32 mouse cellular contexts compared by ENCODE assay signal in the genomic region with DNA sequence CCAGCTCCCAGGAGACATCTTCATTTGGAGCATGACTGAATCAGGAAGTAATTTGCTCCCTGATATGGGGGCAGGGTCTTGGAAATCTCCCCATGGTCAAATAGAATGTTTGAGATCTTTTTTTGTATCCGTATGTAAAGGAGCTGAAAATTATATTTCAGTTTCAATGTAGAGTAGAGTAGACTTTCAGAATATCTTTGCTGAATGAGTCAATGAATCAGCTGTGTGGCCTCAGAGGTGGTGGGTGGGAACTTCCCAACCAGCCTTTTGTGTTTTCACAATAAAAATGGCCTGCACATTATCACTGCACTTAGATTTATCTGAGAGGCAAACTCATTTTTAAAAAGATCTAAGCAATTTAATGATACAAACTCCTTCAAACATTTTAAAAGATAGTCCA.
"Had no signal": no experiment of that assay in that cellular context is flagged by ENCODE, and none has a peak within 500 bp of the region (broad histone marks: within the 10 kb centered on the region; RNA-seq: fewer than 3 reads in every experiment).

No protein-coding gene starts in this region.

- H3K9me3 ChIP-seq: heart, embryonic 10.5 days; heart, embryonic 12.5 days; heart, embryonic 13.5 days; heart, embryonic 15.5 days; hindbrain, embryonic 10.5 days; hindbrain, embryonic 12.5 days; hindbrain, embryonic 13.5 days; hindbrain, embryonic 15.5 days; intestine, embryonic 15.5 days; kidney, embryonic 15.5 days had no signal

- DNase-seq: heart, postnatal 10 days; heart, postnatal 14 days; heart, postnatal 36 days; heart, postnatal 4 days; kidney, adult 11 months; kidney, adult 18-20 months; kidney, adult 2 months; kidney, adult 8-10 months; kidney, adult 9 months; kidney, postnatal 10 days; kidney, postnatal 14 days; kidney, postnatal 25 days; kidney, postnatal 36 days; kidney, postnatal 4 days; layer of hippocampus, adult 9-11 months; layer of hippocampus, postnatal 36 days had no signal

- H3K4me1 ChIP-seq: heart, embryonic 10.5 days; heart, embryonic 12.5 days; heart, embryonic 13.5 days; heart, embryonic 15.5 days; hindbrain, embryonic 10.5 days; hindbrain, embryonic 12.5 days; hindbrain, embryonic 13.5 days; hindbrain, embryonic 15.5 days; intestine, embryonic 15.5 days had no signal

- H3K27me3 ChIP-seq: heart, embryonic 12.5 days; heart, embryonic 13.5 days; heart, embryonic 15.5 days; hindbrain, embryonic 12.5 days; hindbrain, embryonic 13.5 days; hindbrain, embryonic 15.5 days; intestine, embryonic 15.5 days; kidney, embryonic 15.5 days had no signal

- H3K4me3 ChIP-seq: heart, embryonic 10.5 days; heart, embryonic 12.5 days; heart, embryonic 13.5 days; heart, embryonic 15.5 days; hindbrain, embryonic 10.5 days; hindbrain, embryonic 12.5 days; hindbrain, embryonic 13.5 days; hindbrain, embryonic 15.5 days; intestine, embryonic 15.5 days; kidney, embryonic 15.5 days; layer of hippocampus, adult 2 months; left cerebral cortex, adult 2 months had no signal

- H3K4me2 ChIP-seq: heart, embryonic 11.5 days; heart, embryonic 12.5 days; heart, embryonic 13.5 days; heart, embryonic 15.5 days; hindbrain, embryonic 12.5 days; hindbrain, embryonic 13.5 days; hindbrain, embryonic 14.5 days; hindbrain, embryonic 15.5 days; intestine, embryonic 15.5 days; kidney, embryonic 15.5 days had no signal

- H3K27ac ChIP-seq: heart, embryonic 10.5 days; heart, embryonic 13.5 days; heart, embryonic 15.5 days; hindbrain, embryonic 10.5 days; hindbrain, embryonic 12.5 days; hindbrain, embryonic 13.5 days; hindbrain, embryonic 14.5 days; hindbrain, embryonic 15.5 days; hindbrain, postnatal 0 days; intestine, embryonic 15.5 days; kidney, embryonic 15.5 days; kidney, postnatal 0 days; layer of hippocampus, adult 2 months; left cerebral cortex, adult 2 months had no signal

- H3K9ac ChIP-seq: heart, embryonic 12.5 days; heart, embryonic 13.5 days; heart, embryonic 15.5 days; hindbrain, embryonic 12.5 days; hindbrain, embryonic 13.5 days; hindbrain, embryonic 14.5 days; hindbrain, embryonic 15.5 days; intestine, embryonic 15.5 days; kidney, embryonic 15.5 days had no signal
